Mouse (Mus musculus): Measurements from ENCODE around the gene Ppif. TPM values are rescaled to one million over a fixed set of nuclear protein-coding genes. Genes with fewer than 3 reads are reported as not detected.

The Ppif gene
- total and polyA plus RNA-seq, 3 experiments: 29.1 to 106 (median 52.9) TPM

- in situ Hi-C loops (cut with MboI; ENCODE audit: low pct_ligation_motif_present, low pct_unique_long_range_greater_than_20kb, low sequenced_read_pairs): loop anchor here (5.0 kb wide), 1 partner anchor 33 kb away; no protein-coding TSS in a partner anchor
- Histone ChIP-seq H3K4me1 (ENCODE audit: control insufficient read depth in 1 of 2, insufficient read depth in 2 of 2) (peaks cover 22 to 58% of the 10 kb centered on the region in 2 experiments), H3K27ac (ENCODE audit: insufficient read depth, low read depth) (no peak overlapping the region), H3K4me2 (ENCODE audit: insufficient read depth, low read depth, poor library complexity, severe bottlenecking) (no peak overlapping the region), H3K36me3 (replicated peaks in 1 of 2; ENCODE audit: control insufficient read depth in 1 of 2, insufficient read depth in 1 of 2, low read length in 1 of 2) (no peaks in the 10 kb centered on the region), H3K4me3 (replicated peaks in 1 of 3; ENCODE audit: low read depth in 2 of 3, low read length in 2 of 3, poor library complexity in 1 of 3) (no peak overlapping the region), H3K9ac (ENCODE audit: insufficient read depth, low read depth) (no peak overlapping the region), H3K9me3 (replicated peaks; ENCODE audit: low read length) (no peaks in the 10 kb centered on the region), H3K27me3 (replicated peaks) (no peaks in the 10 kb centered on the region), H3K79me2 (replicated peaks; ENCODE audit: control insufficient read depth, extremely low read depth, insufficient read depth, poor library complexity, severe bottlenecking) (no peaks in the 10 kb centered on the region)
- dilution Hi-C loops (cut with MboI; ENCODE audit: extremely low pct_ligation_motif_present, extremely low pct_unique_long_range_greater_than_20kb, low sequenced_read_pairs): no loop called here
- no peak for TF ChIP-seq MEF2A (IDR thresholded peaks at IDR 0.05; ENCODE audit: borderline replicate concordance, low read depth, low read length)
- TF ChIP-seq EP300 (IDR thresholded peaks at IDR 0.05; ENCODE audit: low read length): no peak
- no peak for DNase-seq (ENCODE audit: extremely low read depth)
Observed at GRCm38 (mm10) chr14:25749143-25749909, 55.4 kb downstream of the Ppif start.

Other genes starting within 250 kb of the Ppif start
- gene Zmiz1, start 235.0 kb upstream of the Ppif start, total RNA-seq (2012; rRNA removed): 9.6 and 11.1 TPM in 2 replicates
- 2.0 and 3.7 TPM in 2 replicates for gene Zmiz1, start 235.0 kb upstream of the Ppif start, total RNA-seq (2014; rRNA removed)
- gene Zmiz1, start 235.0 kb upstream of the Ppif start, polyA plus RNA-seq (2012; ENCODE audit: insufficient read length, low read depth): 31.9 and 45.8 TPM in 2 replicates
- gene Zcchc24, start 74.9 kb downstream of the Ppif start, total RNA-seq (2012; rRNA removed): 0.04 and 0.08 TPM in 2 replicates
- gene Zcchc24, start 74.9 kb downstream of the Ppif start, total RNA-seq (2014; rRNA removed): 0.05 and 0.09 TPM in 2 replicates
- gene Zcchc24, start 74.9 kb downstream of the Ppif start, polyA plus RNA-seq (2012; ENCODE audit: insufficient read length, low read depth): 0.40 and 0.44 TPM in 2 replicates
- gene Anxa11, start 148.0 kb downstream of the Ppif start, total RNA-seq (2012; rRNA removed): 8.4 and 8.8 TPM in 2 replicates
- 4.6 and 5.0 TPM in 2 replicates for gene Anxa11, start 148.0 kb downstream of the Ppif start, total RNA-seq (2014; rRNA removed)
- gene Anxa11, start 148.0 kb downstream of the Ppif start, polyA plus RNA-seq (2012; ENCODE audit: insufficient read length, low read depth): 31.4 and 35.0 TPM in 2 replicates
- gene Plac9a, start 208.9 kb downstream of the Ppif start, total RNA-seq (2012; rRNA removed): not detected in 2 replicates
- not detected in 2 replicates for gene Plac9a, start 208.9 kb downstream of the Ppif start, total RNA-seq (2014; rRNA removed)
- not detected in 2 replicates for gene Plac9a, start 208.9 kb downstream of the Ppif start, polyA plus RNA-seq (2012; ENCODE audit: insufficient read length, low read depth)
- gene Tmem254a, start 233.5 kb downstream of the Ppif start, total RNA-seq (2012; rRNA removed): 0.17 and 0.42 TPM in 2 replicates
- 0.80 and 0.82 TPM in 2 replicates for gene Tmem254a, start 233.5 kb downstream of the Ppif start, total RNA-seq (2014; rRNA removed)
- 0.93 and 1.3 TPM in 2 replicates for gene Tmem254a, start 233.5 kb downstream of the Ppif start, polyA plus RNA-seq (2012; ENCODE audit: insufficient read length, low read depth)
- gene Cphx1, start 244.2 kb downstream of the Ppif start, total RNA-seq (2012; rRNA removed): not detected in 2 replicates
- gene Cphx1, start 244.2 kb downstream of the Ppif start, total RNA-seq (2014; rRNA removed): not detected in 2 replicates
- not detected in 2 replicates for gene Cphx1, start 244.2 kb downstream of the Ppif start, polyA plus RNA-seq (2012; ENCODE audit: insufficient read length, low read depth)